Mouse (Mus musculus) adrenal gland, postnatal 36 days (tissue): ENCODE results near the gene Akr1d1. TPM values are rescaled to one million over a fixed set of nuclear protein-coding genes. Genes with fewer than 3 reads are reported as not detected.

Experiments
- DNase-seq, 2 experiments: peaks; one replicate each; pipeline ENCODE4 v3.0.0; 2021; ENCODE audit warnings: mixed read lengths in 1 of 2
- total RNA-seq, 2 experiments: library from RNA; stranded (reverse); gene quantifications; 2 replicates each; pipeline ENCODE4 v1.2.3; 2021

The Akr1d1 gene
- total RNA-seq, 2 experiments from 2014 or later: 0.79 to 1,641 TPM

DNA sequence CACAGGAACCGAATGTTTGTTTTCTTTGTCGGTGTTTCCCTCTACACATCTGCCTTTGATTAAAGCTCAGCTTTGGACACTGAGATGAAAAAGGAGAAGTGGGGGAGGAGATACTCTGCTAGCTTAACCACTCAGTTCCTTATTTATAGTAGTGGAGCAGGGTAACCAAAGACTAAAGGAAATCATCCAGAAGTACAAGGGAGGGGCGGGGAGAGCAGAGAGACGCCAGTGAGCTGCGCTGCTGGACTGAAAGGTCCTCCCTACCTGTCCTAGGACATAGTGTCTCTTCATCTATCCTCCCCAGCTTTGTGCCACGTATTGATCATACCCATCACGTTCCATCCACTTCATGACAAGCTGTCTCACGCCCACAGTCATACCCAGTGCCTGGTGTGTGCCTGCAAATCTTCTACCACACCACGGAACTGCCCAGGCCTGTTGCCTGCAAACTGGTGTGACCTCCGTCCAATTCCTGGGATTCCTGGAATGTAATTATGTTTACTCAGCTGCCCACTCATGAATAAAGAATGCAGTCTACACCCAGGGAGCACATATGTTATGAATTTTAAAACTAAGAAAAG, 87.5 kb downstream of the Akr1d1 start:
- no peak for DNase-seq

Other genes starting within 250 kb of the Akr1d1 start
- 1 to 10 TPM; 1.4 to 2.6 TPM for gene Dgki, start 230.0 kb upstream of the Akr1d1 start, total RNA-seq
- 100 to 1,000 TPM in 1 of 2 experiments, 10 to 100 TPM in 1; 89.5 to 100 TPM for gene Creb3l2, start 88.0 kb upstream of the Akr1d1 start, total RNA-seq